In the genomic region with DNA sequence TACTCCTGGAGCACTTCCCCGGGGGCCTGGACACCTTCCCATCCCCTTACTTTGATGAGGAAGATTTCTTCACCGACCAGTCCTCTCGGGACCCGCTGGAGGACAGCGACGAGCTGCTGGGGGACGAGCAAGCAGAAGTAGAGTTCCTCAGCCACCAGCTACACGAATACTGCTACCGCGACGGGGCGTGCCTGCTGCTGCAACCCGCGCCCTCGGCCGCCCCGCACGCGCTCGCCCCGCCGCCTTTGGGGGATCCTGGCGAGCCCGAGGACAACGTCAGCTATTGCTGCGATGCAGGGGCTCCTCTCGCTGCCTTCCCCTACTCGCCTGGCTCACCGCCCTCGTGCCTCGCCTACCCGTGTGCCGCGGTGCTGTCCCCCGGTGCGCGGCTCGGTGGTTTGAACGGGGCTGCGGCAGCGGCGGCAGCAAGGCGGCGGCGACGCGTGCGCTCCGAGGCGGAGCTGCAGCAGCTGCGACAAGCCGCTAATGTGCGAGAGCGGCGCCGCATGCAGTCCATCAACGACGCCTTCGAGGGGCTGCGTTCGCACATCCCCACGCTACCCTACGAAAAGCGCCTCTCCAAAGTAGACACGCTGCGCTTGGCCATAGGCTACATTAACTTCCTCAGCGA, we compare ENCODE assay signal across 11 mouse cellular contexts. TPM values are rescaled to one million over a fixed set of nuclear protein-coding genes. Genes with fewer than 3 reads are reported as not detected.
DNase-seq lines count a peak whose midpoint lies in the region; ATAC-seq and TF ChIP-seq lines count a peak whose summit lies in the region.
"Had no signal": no experiment of that assay in that cellular context is flagged by ENCODE, and none has a peak within 500 bp of the region (broad histone marks: within the 10 kb centered on the region; RNA-seq: fewer than 3 reads in every experiment).

No protein-coding gene starts in this region.

- no peaks in the 10 kb centered on the region for H3K36me3 ChIP-seq in heart, postnatal 0 days (replicated peaks; ENCODE audit: control insufficient read depth, insufficient read depth, low read length)
- H3K36me3 ChIP-seq in hindbrain, embryonic 14.5 days (replicated peaks; ENCODE audit: control insufficient read depth, insufficient read depth): no peaks in the 10 kb centered on the region

- DNase-seq in heart, postnatal 0 days (ENCODE audit: low spot score): no peak
- DNase-seq in heart, postnatal 4 days: no peak
- DNase-seq in brain, embryonic 14.5 days (ENCODE audit: low read depth): peak; percentile 75
- DNase-seq in hindbrain, embryonic 14.5 days (ENCODE audit: low spot score): no peak
- DNase-seq in neural tube, embryonic 10.5 days (ENCODE audit: extremely low spot score, low spot score): peak; percentile 65
- no peak for DNase-seq in urinary bladder, postnatal 25 days (ENCODE audit: low spot score)
- DNase-seq in ovary, postnatal 36 days (ENCODE audit: low spot score): no peak
- no peak for DNase-seq in T-cell, adult 2 months (ENCODE audit: low spot score)
- DNase-seq: gastrocnemius, postnatal 10 days had no signal

- H3K4me3 ChIP-seq in heart, postnatal 0 days (ENCODE audit: low read depth, low read length): peak overlapping the region; percentile 28
- peak overlapping the region; percentile 39 for H3K4me3 ChIP-seq in hindbrain, embryonic 14.5 days (replicated peaks; ENCODE audit: low read length)

- no peak for ATAC-seq in heart, postnatal 0 days (ENCODE audit: insufficient read depth, low read depth)
- peak; percentile 37 for ATAC-seq in hindbrain, embryonic 14.5 days (ENCODE audit: low FRiP score)

- no peak for TF ChIP-seq EP300 in heart, postnatal 0 days (IDR thresholded peaks at IDR 0.05; ENCODE audit: low read depth)

- WGBS in heart, postnatal 0 days: under 1% methylated on average over 65 of the region's 67 CpGs
- under 1% methylated on average over 67 of the region's 67 CpGs for WGBS in hindbrain, embryonic 14.5 days

- H3K4me2 ChIP-seq in heart, postnatal 0 days (ENCODE audit: low read depth, low read length): peak overlapping the region; percentile 32
- peak overlapping the region; percentile 69 for H3K4me2 ChIP-seq in hindbrain, embryonic 14.5 days (replicated peaks)

- H3K9ac ChIP-seq in heart, postnatal 0 days (replicated peaks; ENCODE audit: low read depth, low read length): no peak overlapping the region
- 0 out of 2 replicates have a peak overlapping the region, but pooled peaks have one; percentile 28 for H3K9ac ChIP-seq in hindbrain, embryonic 14.5 days

- TF ChIP-seq CTCF in heart, postnatal 0 days (IDR thresholded peaks at IDR 0.05; ENCODE audit: low read depth): no peak
- no peak for TF ChIP-seq CTCF in brain, embryonic 14.5 days (IDR thresholded peaks at IDR 0.05; ENCODE audit: borderline replicate concordance, extremely low read depth, insufficient read depth, insufficient read length)

- no peak overlapping the region for H3K27ac ChIP-seq in heart, postnatal 0 days (ENCODE audit: low read depth)
- no peak overlapping the region for H3K27ac ChIP-seq in hindbrain, embryonic 14.5 days

- H3K9me3 ChIP-seq in heart, postnatal 0 days (replicated peaks; ENCODE audit: control insufficient read depth, low read length): no peaks in the 10 kb centered on the region
- no peaks in the 10 kb centered on the region for H3K9me3 ChIP-seq in hindbrain, embryonic 14.5 days (ENCODE audit: control insufficient read depth, low read length)

- no peak for TF ChIP-seq POLR2A in brain, embryonic 14.5 days (IDR thresholded peaks at IDR 0.05; ENCODE audit: borderline replicate concordance, extremely low read depth, insufficient read depth, insufficient read length, poor library complexity, severe bottlenecking)

- H3K27me3 ChIP-seq in heart, postnatal 0 days (ENCODE audit: control insufficient read depth, insufficient read depth, low read length): peaks cover 94% of the 10 kb centered on the region
- H3K27me3 ChIP-seq in hindbrain, embryonic 14.5 days (ENCODE audit: control insufficient read depth, insufficient read depth, low read length): peaks cover 97% of the 10 kb centered on the region
- H3K27me3 ChIP-seq: CH12.LX had no signal

- no peaks in the 10 kb centered on the region for H3K4me1 ChIP-seq in heart, postnatal 0 days (ENCODE audit: control insufficient read depth, insufficient read depth)
- H3K4me1 ChIP-seq in hindbrain, embryonic 14.5 days (replicated peaks; ENCODE audit: control insufficient read depth, insufficient read depth, low read length): peaks cover 19% of the 10 kb centered on the region

RNA-seq across cellular contexts. Expression of gene Ptf1a, which starts 0.5 kb away (rescaled TPM):
- not detected in 2 replicates for total RNA-seq in heart, postnatal 0 days (2014; rRNA removed; ENCODE audit: low replicate concordance)
- polyA plus RNA-seq in heart, postnatal 0 days (2015; fragmentation: Nextera tagmentation; extraction: Ambion mirVana): not detected in 2 replicates
- not detected for total RNA-seq in heart, postnatal 4 days (2021)
- 0.61 and 1.2 TPM in 2 replicates for polyA plus RNA-seq in brain, embryonic 14.5 days (2012; rRNA removed)
- 0.51 and 0.77 TPM in 2 replicates for polyA plus RNA-seq in hindbrain, embryonic 14.5 days (2014; fragmentation: Nextera tagmentation; extraction: Ambion mirVana)
- total RNA-seq: CH12.LX; gastrocnemius, postnatal 10 days; liver, adult 2 months had no signal
- polyA plus RNA-seq: liver, adult 2 months had no signal

Comparison
In these comparisons a context has a peak if more than half of its experiments do, and no peak if none do; other contexts are left out.
1. DNase-seq: peak in brain, embryonic 14.5 days (single experiment) and neural tube, embryonic 10.5 days (single experiment); none in heart, postnatal 0 days (single experiment), heart, postnatal 4 days (single experiment), hindbrain, embryonic 14.5 days (single experiment), urinary bladder, postnatal 25 days (single experiment), ovary, postnatal 36 days (single experiment) and T-cell, adult 2 months (single experiment).